Mouse (Mus musculus) hematopoietic stem cell, adult 5-6 weeks (primary cell): ENCODE measurements around the gene Psme2. TPM values are rescaled to one million over a fixed set of nuclear protein-coding genes. Genes with fewer than 3 reads are reported as not detected.

Experiments
- ATAC-seq, 2 experiments: fragments of 125-278 bp in 1 of 2; replicated peaks in 1 of 2; 2 replicates each; pipeline ENCODE4 v1.8.0; 2016 to 2017; ENCODE audit warnings: inconsistent platforms in 2 of 2, mild to moderate bottlenecking in 2 of 2, moderate number of reproducible peaks in 2 of 2, low read depth in 1 of 2, moderate TSS enrichment in 1 of 2; ENCODE audit not compliant: low FRiP score in 2 of 2, poor library complexity in 2 of 2, severe bottlenecking in 2 of 2, insufficient read depth in 1 of 2, low TSS enrichment in 1 of 2
- total RNA-seq: library from RNA; stranded (forward); fragments of 172-1452, 232-1000 nt; gene quantifications from 2 replicates; pipeline ENCODE4 v1.2.3, GENCODE M21; 2017

Gene Psme2
- total RNA-seq, 1 experiment from 2014 or later = 244 TPM

- peak; percentile 95 for ATAC-seq
Observed at GRCm38 (mm10) chr14:55603633-55604576, 13.0 kb upstream of the Psme2 start.

- ATAC-seq = peak in 1 of 2 experiments; percentile 2; a peak in 1 of 4 replicates
Observed at GRCm38 (mm10) chr14:55603271-55603632, 12.3 kb upstream of the Psme2 start, which contains the start of gene Irf9. Gene Irf9, plus strand, starts transcription at chr14:55603571.

GRCm38 (mm10) chr14:55598521-55599390, 7.8 kb upstream of the Psme2 start:
- ATAC-seq = no peak

GRCm38 (mm10) chr14:55596036-55596690, 5.2 kb upstream of the Psme2 start:
- no peak for ATAC-seq

- no peak for ATAC-seq
Observed at GRCm38 (mm10) chr14:55592226-55592625, 1.3 kb upstream of the Psme2 start.

GRCm38 (mm10) chr14:55591331-55591891, 498 bp upstream of the Psme2 start, which contains the start of gene Rnf31:
Gene Rnf31, plus strand, starts transcription at chr14:55591708.
- ATAC-seq = peak; percentile 77 to 88

- no peak for ATAC-seq
Observed at GRCm38 (mm10) chr14:55589771-55590448, 1.0 kb downstream of the Psme2 start.

GRCm38 (mm10) chr14:55589271-55589670, 1.6 kb downstream of the Psme2 start:
- no peak for ATAC-seq

- ATAC-seq = no peak
Observed at GRCm38 (mm10) chr14:55586149-55586548, 4.8 kb downstream of the Psme2 start.

GRCm38 (mm10) chr14:55585566-55585960, 5.3 kb downstream of the Psme2 start:
- peak in 1 of 2 experiments; percentile 34; a peak in 1 of 4 replicates for ATAC-seq

- ATAC-seq = peak; percentile 89
Observed at GRCm38 (mm10) chr14:55584702-55585565, 6.0 kb downstream of the Psme2 start, which contains the start of gene Emc9. Gene Emc9, minus strand, starts transcription at chr14:55585302.

GRCm38 (mm10) chr14:55584303-55584701, 6.6 kb downstream of the Psme2 start:
- ATAC-seq = no peak

- ATAC-seq = no peak
Observed at GRCm38 (mm10) chr14:55581981-55582681, 8.8 kb downstream of the Psme2 start.

GRCm38 (mm10) chr14:55580731-55581130, 10.2 kb downstream of the Psme2 start:
- no peak for ATAC-seq
